Mouse (Mus musculus): ENCODE measurements at regions not wholly inside any gene's neighbourhood (a gene's known extent, or its start where the extent isn't known, plus 50 kb on each side); places are given as distances from the start of the nearest gene placed in this dataset.

GRCm38 (mm10) chr11:22690829-22691228 is 169.9 kb downstream of the B3gnt2 start:
- DNase-seq (ENCODE audit: low spot score), result no peak

- no peak for DNase-seq (ENCODE audit: low spot score)
These were observed 168.4 kb downstream of the B3gnt2 start for GRCm38 (mm10) chr11:22692281-22692857.

GRCm38 (mm10) chr11:22692941-22693341 is 167.8 kb downstream of the B3gnt2 start:
- peak; percentile 66 for DNase-seq (ENCODE audit: low spot score)

- DNase-seq (ENCODE audit: low spot score), result peak; percentile 55
These were observed 167.4 kb downstream of the B3gnt2 start for GRCm38 (mm10) chr11:22693376-22693775.

GRCm38 (mm10) chr11:22693984-22694383 is 166.8 kb downstream of the B3gnt2 start:
- DNase-seq (ENCODE audit: low spot score), result no peak

GRCm38 (mm10) chr11:22694829-22695228 is 165.9 kb downstream of the B3gnt2 start:
- no peak for DNase-seq (ENCODE audit: low spot score)

GRCm38 (mm10) chr11:22695237-22695636 is 165.5 kb downstream of the B3gnt2 start:
- DNase-seq (ENCODE audit: low spot score), result no peak

- DNase-seq (ENCODE audit: low spot score), result no peak
These were observed 162.5 kb downstream of the B3gnt2 start for GRCm38 (mm10) chr11:22698057-22698941.

GRCm38 (mm10) chr11:22706082-22706481 is 154.7 kb downstream of the B3gnt2 start:
- no peak for DNase-seq (ENCODE audit: low spot score)

All from thymus, postnatal 0 days (tissue).